Mouse (Mus musculus): ENCODE results near the gene Noct. TPM values are rescaled to one million over a fixed set of nuclear protein-coding genes. Genes with fewer than 3 reads are reported as not detected.

Gene Noct
- polyA plus RNA-seq, 1 experiment from 2014 or later = 15.2 TPM

GRCm38 (mm10) chr3:51200894-51201293 lies 23.4 kb upstream of the Noct start:
- DNase-seq (ENCODE audit: low spot score) (no peak), ATAC-seq (replicated peaks; ENCODE audit: low FRiP score) (no peak)
- no peaks in the 10 kb centered on the region for H3K9me3 ChIP-seq (ENCODE audit: control insufficient read depth, low read length)
- H3K36me3 ChIP-seq (ENCODE audit: control insufficient read depth, insufficient read depth, low read length) = no peaks in the 10 kb centered on the region
- H3K27ac ChIP-seq (ENCODE audit: low read depth, low read length) = no peak overlapping the region
- no peak overlapping the region for H3K4me3 ChIP-seq (ENCODE audit: low read depth, low read length)
- H3K9ac ChIP-seq (ENCODE audit: low read length) = no peak overlapping the region
- H3K27me3 ChIP-seq (ENCODE audit: control insufficient read depth, insufficient read depth, low read length) = no peaks in the 10 kb centered on the region
- WGBS = 92% methylated on average over 7 of the region's 7 CpGs
- no peaks in the 10 kb centered on the region for H3K4me1 ChIP-seq (replicated peaks; ENCODE audit: control insufficient read depth, insufficient read depth, low read length)
- H3K4me2 ChIP-seq (ENCODE audit: low read depth, low read length, severe bottlenecking) = no peak overlapping the region

GRCm38 (mm10) chr3:51201986-51202385 lies 22.3 kb upstream of the Noct start:
- Histone ChIP-seq H3K9ac (ENCODE audit: low read length) (no peak overlapping the region), H3K27ac (ENCODE audit: low read depth, low read length) (no peak overlapping the region), H3K36me3 (ENCODE audit: control insufficient read depth, insufficient read depth, low read length) (no peaks in the 10 kb centered on the region), H3K4me3 (ENCODE audit: low read depth, low read length) (no peak overlapping the region), H3K4me2 (ENCODE audit: low read depth, low read length, severe bottlenecking) (no peak overlapping the region), H3K27me3 (ENCODE audit: control insufficient read depth, insufficient read depth, low read length) (no peaks in the 10 kb centered on the region), H3K4me1 (replicated peaks; ENCODE audit: control insufficient read depth, insufficient read depth, low read length) (no peaks in the 10 kb centered on the region), H3K9me3 (ENCODE audit: control insufficient read depth, low read length) (no peaks in the 10 kb centered on the region)
- WGBS = 91% methylated on average over 9 of the region's 9 CpGs
- DNase-seq (ENCODE audit: low spot score) = no peak
- ATAC-seq (replicated peaks; ENCODE audit: low FRiP score) = no peak

GRCm38 (mm10) chr3:51202491-51202987 lies 21.7 kb upstream of the Noct start:
- Histone ChIP-seq H3K9ac (ENCODE audit: low read length) (no peak overlapping the region), H3K27me3 (ENCODE audit: control insufficient read depth, insufficient read depth, low read length) (no peaks in the 10 kb centered on the region), H3K27ac (ENCODE audit: low read depth, low read length) (no peak overlapping the region), H3K36me3 (ENCODE audit: control insufficient read depth, insufficient read depth, low read length) (no peaks in the 10 kb centered on the region), H3K4me1 (replicated peaks; ENCODE audit: control insufficient read depth, insufficient read depth, low read length) (no peaks in the 10 kb centered on the region), H3K9me3 (ENCODE audit: control insufficient read depth, low read length) (no peaks in the 10 kb centered on the region), H3K4me3 (ENCODE audit: low read depth, low read length) (no peak overlapping the region), H3K4me2 (ENCODE audit: low read depth, low read length, severe bottlenecking) (no peak overlapping the region)
- DNase-seq (ENCODE audit: low spot score) (no peak), ATAC-seq (replicated peaks; ENCODE audit: low FRiP score) (no peak)
- 90% methylated on average over 8 of the region's 8 CpGs for whole genome bisulfite sequencing

- no peak for ATAC-seq (replicated peaks; ENCODE audit: low FRiP score)
- 92% methylated on average over 6 of the region's 6 CpGs for WGBS
These were observed 20.3 kb upstream of the Noct start for GRCm38 (mm10) chr3:51203906-51204305.

GRCm38 (mm10) chr3:51204441-51204840 lies 19.8 kb upstream of the Noct start:
- Histone ChIP-seq H3K4me1 (replicated peaks; ENCODE audit: control insufficient read depth, insufficient read depth, low read length) (no peaks in the 10 kb centered on the region), H3K27ac (ENCODE audit: low read depth, low read length) (no peak overlapping the region), H3K4me3 (ENCODE audit: low read depth, low read length) (no peak overlapping the region), H3K36me3 (ENCODE audit: control insufficient read depth, insufficient read depth, low read length) (no peaks in the 10 kb centered on the region), H3K4me2 (ENCODE audit: low read depth, low read length, severe bottlenecking) (no peak overlapping the region), H3K9me3 (ENCODE audit: control insufficient read depth, low read length) (no peaks in the 10 kb centered on the region), H3K9ac (ENCODE audit: low read length) (no peak overlapping the region), H3K27me3 (ENCODE audit: control insufficient read depth, insufficient read depth, low read length) (no peaks in the 10 kb centered on the region)
- ATAC-seq (replicated peaks; ENCODE audit: low FRiP score) = no peak
- 87% methylated on average over 5 of the region's 5 CpGs for WGBS
- no peak for DNase-seq (ENCODE audit: low spot score)

More at GRCm38 (mm10) chr3:51203906-51204305, 20.3 kb upstream of the Noct start:
- Histone ChIP-seq H3K27ac (ENCODE audit: low read depth, low read length) (no peak overlapping the region), H3K4me3 (ENCODE audit: low read depth, low read length) (no peak overlapping the region), H3K36me3 (ENCODE audit: control insufficient read depth, insufficient read depth, low read length) (no peaks in the 10 kb centered on the region), H3K9ac (ENCODE audit: low read length) (no peak overlapping the region), H3K9me3 (ENCODE audit: control insufficient read depth, low read length) (no peaks in the 10 kb centered on the region), H3K4me1 (replicated peaks; ENCODE audit: control insufficient read depth, insufficient read depth, low read length) (no peaks in the 10 kb centered on the region), H3K27me3 (ENCODE audit: control insufficient read depth, insufficient read depth, low read length) (no peaks in the 10 kb centered on the region), H3K4me2 (ENCODE audit: low read depth, low read length, severe bottlenecking) (no peak overlapping the region)
- DNase-seq (ENCODE audit: low spot score) = no peak

GRCm38 (mm10) chr3:51204897-51205296 lies 19.4 kb upstream of the Noct start:
- no peak overlapping the region for H3K4me2 ChIP-seq (ENCODE audit: low read depth, low read length, severe bottlenecking)
- H3K4me3 ChIP-seq (ENCODE audit: low read depth, low read length) = no peak overlapping the region
- no peak for ATAC-seq (replicated peaks; ENCODE audit: low FRiP score)
- no peak for DNase-seq (ENCODE audit: low spot score)
- no peaks in the 10 kb centered on the region for H3K36me3 ChIP-seq (ENCODE audit: control insufficient read depth, insufficient read depth, low read length)
- H3K9ac ChIP-seq (ENCODE audit: low read length) = no peak overlapping the region
- H3K27me3 ChIP-seq (ENCODE audit: control insufficient read depth, insufficient read depth, low read length) = no peaks in the 10 kb centered on the region
- no peaks in the 10 kb centered on the region for H3K9me3 ChIP-seq (ENCODE audit: control insufficient read depth, low read length)
- H3K27ac ChIP-seq (ENCODE audit: low read depth, low read length) = no peak overlapping the region
- WGBS = 95% methylated on average over 14 of the region's 14 CpGs
- no peaks in the 10 kb centered on the region for H3K4me1 ChIP-seq (replicated peaks; ENCODE audit: control insufficient read depth, insufficient read depth, low read length)

- DNase-seq (ENCODE audit: low spot score) = no peak
- 81% methylated on average over 7 of the region's 7 CpGs for WGBS
These were observed 17.7 kb upstream of the Noct start for GRCm38 (mm10) chr3:51206521-51206920.

GRCm38 (mm10) chr3:51208633-51209032 lies 15.6 kb upstream of the Noct start:
- Histone ChIP-seq H3K4me1 (replicated peaks; ENCODE audit: control insufficient read depth, insufficient read depth, low read length) (no peaks in the 10 kb centered on the region), H3K9me3 (ENCODE audit: control insufficient read depth, low read length) (no peaks in the 10 kb centered on the region), H3K9ac (ENCODE audit: low read length) (no peak overlapping the region), H3K27me3 (ENCODE audit: control insufficient read depth, insufficient read depth, low read length) (no peaks in the 10 kb centered on the region), H3K4me2 (ENCODE audit: low read depth, low read length, severe bottlenecking) (no peak overlapping the region), H3K4me3 (ENCODE audit: low read depth, low read length) (no peak overlapping the region), H3K27ac (ENCODE audit: low read depth, low read length) (no peak overlapping the region), H3K36me3 (ENCODE audit: control insufficient read depth, insufficient read depth, low read length) (no peaks in the 10 kb centered on the region)
- WGBS = 40% methylated on average over 5 of the region's 5 CpGs
- ATAC-seq (replicated peaks; ENCODE audit: low FRiP score) = no peak
- no peak for DNase-seq (ENCODE audit: low spot score)

More at GRCm38 (mm10) chr3:51206521-51206920, 17.7 kb upstream of the Noct start:
- Histone ChIP-seq H3K4me1 (replicated peaks; ENCODE audit: control insufficient read depth, insufficient read depth, low read length) (no peaks in the 10 kb centered on the region), H3K36me3 (ENCODE audit: control insufficient read depth, insufficient read depth, low read length) (no peaks in the 10 kb centered on the region), H3K9me3 (ENCODE audit: control insufficient read depth, low read length) (no peaks in the 10 kb centered on the region), H3K4me2 (ENCODE audit: low read depth, low read length, severe bottlenecking) (no peak overlapping the region), H3K9ac (ENCODE audit: low read length) (no peak overlapping the region), H3K27me3 (ENCODE audit: control insufficient read depth, insufficient read depth, low read length) (no peaks in the 10 kb centered on the region), H3K27ac (ENCODE audit: low read depth, low read length) (no peak overlapping the region), H3K4me3 (ENCODE audit: low read depth, low read length) (no peak overlapping the region)
- no peak for ATAC-seq (replicated peaks; ENCODE audit: low FRiP score)

- H3K27ac ChIP-seq (ENCODE audit: low read depth, low read length) = no peak overlapping the region
- ATAC-seq (replicated peaks; ENCODE audit: low FRiP score) (no peak), DNase-seq (ENCODE audit: low spot score) (no peak)
- H3K4me2 ChIP-seq (ENCODE audit: low read depth, low read length, severe bottlenecking) = no peak overlapping the region
- no peak overlapping the region for H3K9ac ChIP-seq (ENCODE audit: low read length)
- no peaks in the 10 kb centered on the region for H3K36me3 ChIP-seq (ENCODE audit: control insufficient read depth, insufficient read depth, low read length)
- no peaks in the 10 kb centered on the region for H3K9me3 ChIP-seq (ENCODE audit: control insufficient read depth, low read length)
- H3K4me3 ChIP-seq (ENCODE audit: low read depth, low read length) = no peak overlapping the region
- H3K27me3 ChIP-seq (ENCODE audit: control insufficient read depth, insufficient read depth, low read length) = no peaks in the 10 kb centered on the region
- H3K4me1 ChIP-seq (replicated peaks; ENCODE audit: control insufficient read depth, insufficient read depth, low read length) = no peaks in the 10 kb centered on the region
- 86% methylated on average over 7 of the region's 7 CpGs for WGBS
These were observed 14.5 kb upstream of the Noct start for GRCm38 (mm10) chr3:51209503-51210314.
